Mouse (Mus musculus) lung, adult 2 months (tissue): ENCODE measurements around the gene Ubl4b. TPM values are rescaled to one million over a fixed set of nuclear protein-coding genes. Genes with fewer than 3 reads are reported as not detected.

Source experiments
- DNase-seq: peaks from one replicate; pipeline ENCODE4 v3.0.0; 2022
- H3K4me1 ChIP-seq: fragments of 200-500 bp; 2 replicates; pipeline ENCODE4 v1.6.1; 2011; ENCODE audit warnings: low read length; ENCODE audit not compliant: control insufficient read depth, insufficient read depth
- H3K4me3 ChIP-seq: fragments of 200-500 bp; replicated peaks from 2 replicates; pipeline ENCODE3; 2011; ENCODE audit warnings: low read depth, mild to moderate bottlenecking, control low read depth, low read length; ENCODE audit errors: extremely low read depth
- CTCF ChIP-seq: fragments of 200-500 bp; IDR thresholded peaks from 2 replicates; pipeline ENCODE4 v1.5.1; 2011; ENCODE audit warnings: mild to moderate bottlenecking, low read length, control low read depth; ENCODE audit not compliant: insufficient read depth
- POLR2A ChIP-seq: fragments of 200-500 bp; IDR thresholded peaks from 2 replicates; pipeline ENCODE4 v1.6.1; 2011; ENCODE audit warnings: low read depth, mild to moderate bottlenecking, control low read depth, low read length, borderline replicate concordance; ENCODE audit errors: extremely low read depth
- WGBS: fragments of 180-500 bp; shearing (Covaris S2); methylation state at CpG from one replicate; pipeline ENCODE4 v1.1.7; 2018; 5-methylcytosine and 5-hydroxymethylcytosine counted together
- polyA plus RNA-seq: library from polyadenylated mRNA; depleted of rRNA; stranded (reverse); fragments of >200 nt; gene quantifications from 2 replicates; pipeline ENCODE4 v1.2.3, GENCODE M21; 2012

Gene Ubl4b
- polyA plus RNA-seq, 1 experiment, result not detected

DNA sequence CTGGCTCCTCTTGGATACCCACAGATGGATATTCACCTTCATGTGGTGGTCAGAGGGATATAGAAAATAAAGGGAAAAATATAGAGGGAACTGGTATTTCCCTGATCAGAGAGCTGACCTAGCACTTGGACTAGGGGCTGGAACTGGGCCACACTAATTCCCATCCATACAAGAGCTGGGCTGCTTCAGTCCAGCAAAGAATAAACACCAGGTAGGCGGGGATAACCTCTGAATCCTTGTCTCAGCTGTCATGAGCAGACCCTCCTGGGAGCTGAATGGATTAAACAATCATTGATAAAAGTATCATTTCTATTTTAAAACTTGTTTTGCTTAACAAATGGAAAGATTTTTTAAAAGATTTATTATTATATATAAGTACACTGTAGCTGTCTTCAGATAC is 36.7 kb upstream of the Ubl4b start:
- TF ChIP-seq POLR2A (no peak), CTCF (no peak)
- DNase-seq, result no peak
- H3K4me1 ChIP-seq, result peaks cover 4% of the 10 kb centered on the region; the same call in 1 of the 2 replicates
- WGBS, result 44% methylated on average over 1 of the region's 1 CpGs
- H3K4me3 ChIP-seq, result no peak overlapping the region

DNA sequence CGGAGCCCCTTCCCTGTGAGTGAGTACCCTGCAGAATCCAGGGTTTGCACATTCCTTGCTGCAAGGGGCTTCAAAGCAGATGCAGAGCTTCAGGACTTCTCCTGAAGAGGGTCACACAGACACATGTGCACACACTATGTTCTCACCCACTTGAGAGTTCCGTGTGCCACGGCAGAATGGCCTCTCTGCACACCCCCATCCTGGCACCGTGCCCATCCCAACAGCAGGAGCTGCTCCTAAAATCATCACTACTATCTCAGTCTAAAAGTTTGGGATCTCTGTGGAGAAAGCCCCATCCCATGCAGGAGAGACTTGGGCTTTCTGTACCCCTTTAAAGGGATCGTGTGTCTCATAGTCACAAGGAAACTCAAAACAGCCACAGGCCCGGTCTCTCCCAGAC is 31.6 kb upstream of the Ubl4b start:
- DNase-seq, result no peak
- Histone ChIP-seq H3K4me1 (no peaks in the 10 kb centered on the region), H3K4me3 (no peak overlapping the region)
- WGBS, result 66% methylated on average over 6 of the region's 6 CpGs
- TF ChIP-seq CTCF (no peak), POLR2A (no peak)

DNA sequence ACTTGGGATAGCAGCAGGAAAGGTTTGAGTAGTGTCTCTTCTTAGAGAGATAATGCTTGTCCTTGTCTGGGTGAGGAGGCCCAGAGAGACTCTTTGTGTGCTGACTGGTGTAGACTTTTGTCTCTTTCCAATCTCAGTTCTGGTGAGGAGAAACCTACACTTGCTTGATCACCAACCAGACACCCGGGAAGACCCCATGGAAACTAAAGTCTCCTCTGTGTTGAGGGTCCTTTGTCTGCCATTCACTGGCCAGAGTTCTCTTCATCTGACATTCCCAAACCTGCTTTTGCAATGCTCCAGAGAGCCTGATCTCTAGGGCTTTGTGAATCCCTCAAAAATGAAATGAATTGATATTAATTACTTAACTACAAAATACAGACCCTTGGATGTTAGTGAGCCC is 29.0 kb upstream of the Ubl4b start:
- DNase-seq, result no peak
- TF ChIP-seq POLR2A, result no peak
- TF ChIP-seq CTCF, result no peak
- WGBS, result 35% methylated on average over 1 of the region's 1 CpGs
- Histone ChIP-seq H3K4me1 (no peaks in the 10 kb centered on the region), H3K4me3 (no peak overlapping the region)

DNA sequence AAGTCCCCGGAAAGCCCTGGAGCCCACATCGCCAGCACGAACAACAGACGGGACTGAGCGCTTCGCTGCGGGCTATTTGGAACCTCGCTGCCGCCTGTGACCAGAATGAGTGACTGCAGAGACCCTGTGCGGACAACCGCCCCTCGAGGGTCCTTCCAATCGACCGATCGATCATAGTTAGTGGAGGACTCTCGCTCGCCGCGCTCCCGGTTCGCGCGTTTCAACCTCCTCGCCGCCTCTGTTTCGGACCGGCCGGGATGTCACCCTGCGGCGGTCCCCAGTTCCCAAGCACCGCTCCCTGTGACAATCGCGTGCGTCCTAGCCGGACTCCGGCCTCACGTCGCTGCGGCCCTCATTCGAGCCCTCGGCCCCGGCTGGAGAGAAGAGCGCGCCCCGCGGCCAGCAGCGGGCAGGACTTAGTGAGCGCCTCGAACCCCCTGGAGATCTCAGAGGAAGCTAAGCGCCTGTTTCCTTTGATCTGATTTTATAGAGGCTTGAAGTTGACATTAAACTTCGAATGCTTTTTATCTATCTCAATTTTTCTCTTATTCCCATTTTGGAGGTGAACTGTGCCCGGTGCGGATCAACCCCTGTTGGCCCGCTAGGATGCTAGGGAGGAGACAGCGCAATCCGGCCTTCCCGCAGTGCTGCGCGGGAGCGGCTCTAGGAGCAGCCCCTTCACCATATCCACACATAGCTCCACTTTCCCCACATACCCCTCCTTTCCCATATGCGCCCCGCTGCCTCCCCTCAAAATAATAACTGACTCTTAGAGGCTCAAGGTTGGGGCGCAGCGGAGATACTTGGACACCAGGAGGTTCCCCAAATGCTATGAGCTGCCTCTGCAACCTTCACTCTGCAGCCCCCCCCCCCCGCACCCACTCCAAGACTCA is 28.2 kb upstream of the Ubl4b start:
- 3% methylated on average over 65 of the region's 65 CpGs for WGBS
- no peak for TF ChIP-seq POLR2A
- no peak for TF ChIP-seq CTCF
- no peaks in the 10 kb centered on the region for H3K4me1 ChIP-seq
- H3K4me3 ChIP-seq, result no peak overlapping the region
- DNase-seq, result no peak

DNA sequence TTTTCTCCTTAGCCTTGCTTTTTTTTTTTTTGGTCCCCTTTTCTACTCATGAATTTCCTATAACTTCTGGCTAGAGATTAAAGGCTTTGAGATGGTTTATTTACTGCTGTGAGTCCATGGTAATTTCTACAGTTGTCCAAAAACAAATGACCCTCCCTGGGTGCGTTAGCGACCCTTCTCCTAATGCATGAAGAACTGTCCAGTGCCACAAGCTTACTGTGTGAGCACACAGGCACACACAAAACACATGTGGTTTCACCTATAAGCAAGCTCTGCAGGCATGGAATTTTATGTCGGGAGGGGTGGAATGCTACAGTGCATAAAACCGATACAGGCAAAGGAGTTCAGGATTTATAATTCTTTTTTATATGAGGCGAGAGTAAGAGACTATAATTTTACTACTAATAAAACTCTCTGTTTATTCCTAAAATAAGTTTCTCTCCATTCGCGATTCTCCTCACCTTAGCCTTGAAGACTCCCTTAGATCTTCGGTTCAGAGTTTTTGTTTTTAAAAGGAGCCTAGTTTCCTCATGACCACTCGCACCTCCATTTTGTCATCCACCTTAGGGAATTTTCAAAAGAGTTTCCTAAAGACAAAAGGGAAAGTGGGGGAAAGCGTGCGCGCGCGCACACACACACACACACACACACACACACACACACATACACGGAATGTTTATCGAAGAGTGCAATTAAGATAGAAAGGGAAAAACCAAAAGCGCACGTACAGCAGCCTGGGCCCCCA is 27.4 kb upstream of the Ubl4b start:
- Histone ChIP-seq H3K4me1 (no peaks in the 10 kb centered on the region), H3K4me3 (no peak overlapping the region)
- 5% methylated on average over 18 of the region's 18 CpGs for WGBS
- TF ChIP-seq POLR2A, result no peak
- no peak for TF ChIP-seq CTCF
- DNase-seq, result no peak

DNA sequence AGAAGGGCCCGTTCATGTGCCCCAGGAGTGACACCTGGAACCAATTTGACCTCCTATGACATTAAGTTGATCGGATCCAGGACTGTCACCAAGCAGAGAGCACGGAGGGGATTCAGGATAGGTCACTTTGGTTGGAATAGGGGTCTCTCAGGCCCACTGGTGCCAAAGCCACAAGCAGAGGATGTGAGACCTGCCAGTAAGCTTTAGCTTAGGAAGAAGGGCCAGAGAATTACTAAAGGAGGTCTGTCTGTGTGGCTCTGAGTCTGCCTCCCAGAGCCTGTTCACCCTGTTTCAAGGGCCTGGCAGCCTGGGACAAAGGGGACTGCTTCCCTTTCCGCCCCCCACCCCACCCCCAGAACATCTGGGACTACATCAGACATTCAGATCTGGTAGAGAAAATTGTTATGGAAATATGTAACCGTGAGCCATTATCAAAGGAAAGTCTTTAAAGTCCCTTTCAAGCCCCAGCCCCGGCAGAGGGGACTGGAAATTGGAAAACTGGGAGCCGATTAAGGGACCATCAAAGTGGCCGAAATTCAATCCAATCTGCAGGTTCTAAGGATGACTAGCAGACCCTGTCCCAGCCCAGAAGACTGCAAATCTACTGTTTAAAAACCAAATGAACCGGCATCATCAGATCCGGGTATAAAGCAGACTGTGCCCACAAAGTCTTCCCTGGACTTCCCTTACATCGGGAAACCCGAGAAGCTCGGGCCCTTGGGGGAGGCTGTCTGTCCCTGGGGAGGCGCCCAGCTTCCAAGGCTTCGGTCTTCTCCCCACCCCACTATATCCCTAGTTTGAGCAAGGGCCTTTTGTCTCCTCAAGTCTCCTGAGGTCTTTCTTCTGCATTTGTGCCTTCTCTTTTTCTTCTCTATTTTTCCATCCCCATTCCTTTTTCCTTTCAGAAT is 26.5 kb upstream of the Ubl4b start:
- Histone ChIP-seq H3K4me1 (no peaks in the 10 kb centered on the region), H3K4me3 (no peak overlapping the region)
- TF ChIP-seq CTCF (no peak), POLR2A (no peak)
- no peak for DNase-seq
- 17% methylated on average over 15 of the region's 15 CpGs for WGBS

DNA sequence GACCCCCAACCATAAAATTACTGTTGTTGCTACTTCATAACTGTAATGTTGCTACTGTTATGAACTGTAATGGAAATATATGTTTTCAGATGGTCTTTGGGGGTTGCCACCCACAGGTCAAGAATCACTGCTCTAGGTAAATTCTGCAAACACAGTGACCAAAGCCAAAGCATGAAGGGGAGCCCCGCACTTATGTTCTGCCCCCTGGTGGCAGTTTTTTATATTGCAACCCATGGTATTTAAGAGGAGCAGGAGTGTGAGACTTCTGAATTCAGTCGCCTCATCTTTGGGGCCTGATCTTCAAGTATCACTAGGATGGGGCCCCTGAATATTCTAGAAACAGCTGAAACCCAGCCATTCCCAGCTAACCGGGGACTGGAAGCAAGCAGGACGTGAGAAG is 24.6 kb upstream of the Ubl4b start:
- H3K4me1 ChIP-seq, result no peaks in the 10 kb centered on the region
- TF ChIP-seq POLR2A (no peak), CTCF (peak; percentile 43)
- DNase-seq, result peak; percentile 37
- WGBS, result 3% methylated on average over 4 of the region's 4 CpGs
- no peak overlapping the region for H3K4me3 ChIP-seq

DNA sequence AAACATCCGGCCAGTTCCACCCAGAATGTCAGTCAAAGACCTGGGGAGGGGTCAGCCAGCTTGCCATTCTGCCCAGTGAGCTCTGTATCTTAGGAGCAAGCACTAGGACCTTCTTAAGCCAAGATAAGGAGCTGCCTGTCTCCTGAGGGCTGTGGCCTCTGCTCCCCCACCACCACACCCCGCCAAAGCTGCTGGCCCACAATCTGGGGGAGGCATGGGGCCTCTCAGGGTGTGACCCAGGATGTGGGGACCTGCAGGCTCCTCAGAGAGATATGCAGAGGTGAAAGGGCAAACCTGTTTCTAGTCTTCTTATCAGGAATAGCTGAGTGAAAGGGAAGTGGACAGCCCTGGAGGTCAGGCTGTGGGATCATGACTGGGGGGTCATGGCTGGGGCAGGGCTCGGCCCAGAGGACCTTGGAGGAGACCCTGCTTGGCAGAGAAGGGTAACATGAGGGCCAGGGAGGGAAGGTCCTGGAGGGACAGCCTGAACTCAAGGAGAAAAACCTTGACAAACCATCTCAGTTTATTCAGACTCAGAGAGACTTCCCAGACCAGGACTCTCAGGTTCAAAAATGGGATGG is 23.0 kb upstream of the Ubl4b start:
- H3K4me3 ChIP-seq, result no peak overlapping the region
- TF ChIP-seq CTCF (no peak), POLR2A (no peak)
- 30% methylated on average over 3 of the region's 3 CpGs for WGBS
- DNase-seq, result no peak
- no peaks in the 10 kb centered on the region for H3K4me1 ChIP-seq

DNA sequence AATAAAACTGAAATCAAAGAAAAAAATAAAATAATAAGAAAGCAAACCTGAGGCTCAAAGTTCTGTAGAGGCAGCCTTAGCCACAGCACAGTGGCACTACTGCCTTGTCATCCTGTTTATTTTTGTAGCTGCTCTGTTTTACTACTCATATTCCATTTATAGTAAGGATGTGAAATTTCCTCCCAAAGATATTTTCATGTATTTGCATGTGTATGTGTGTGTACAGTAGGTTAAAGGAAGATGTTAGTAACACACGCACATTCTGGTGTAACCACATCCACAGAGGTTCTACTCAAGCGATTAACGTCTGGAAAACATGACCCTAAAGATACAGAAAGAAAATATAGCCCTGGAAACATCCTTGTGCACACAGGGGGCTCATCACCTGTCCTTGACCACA is 21.9 kb upstream of the Ubl4b start:
- WGBS, result 60% methylated on average over 3 of the region's 3 CpGs
- DNase-seq, result no peak
- Histone ChIP-seq H3K4me1 (no peaks in the 10 kb centered on the region), H3K4me3 (no peak overlapping the region)
- TF ChIP-seq POLR2A, result no peak
- no peak for TF ChIP-seq CTCF
